33 mouse cellular contexts compared by ENCODE assay signal in genomic region chr1:120510311-120510710, GRCm38 (mm10). TPM values are rescaled to one million over a fixed set of nuclear protein-coding genes. Genes with fewer than 3 reads are reported as not detected.
"Had no signal": no experiment of that assay in that cellular context is flagged by ENCODE, and none has a peak within 500 bp of the region (broad histone marks: within the 10 kb centered on the region; RNA-seq: fewer than 3 reads in every experiment).

No protein-coding gene starts in this region.

- H3K9me3 ChIP-seq: embryonic facial prominence, embryonic 12.5 days; embryonic facial prominence, embryonic 13.5 days; embryonic facial prominence, embryonic 15.5 days; forebrain, embryonic 10.5 days; forebrain, embryonic 12.5 days; forebrain, embryonic 13.5 days; forebrain, embryonic 15.5 days; heart, embryonic 10.5 days had no signal

- H3K4me1 ChIP-seq: embryonic facial prominence, embryonic 12.5 days; embryonic facial prominence, embryonic 13.5 days; embryonic facial prominence, embryonic 15.5 days; forebrain, embryonic 10.5 days; forebrain, embryonic 12.5 days; forebrain, embryonic 13.5 days; forebrain, embryonic 15.5 days; heart, embryonic 10.5 days; heart, embryonic 12.5 days had no signal

- ATAC-seq: forebrain, embryonic 13.5 days; forebrain, embryonic 14.5 days; forebrain, embryonic 15.5 days; forebrain, embryonic 16.5 days; forebrain, postnatal 0 days had no signal

- DNase-seq: cerebellum, adult 8-10 months; cerebellum, adult 9-10 months; cerebellum, adult 9-11 months; cerebellum, postnatal 10 days; cerebellum, postnatal 14 days; cerebellum, postnatal 25 days; cerebellum, postnatal 36 days; forebrain, postnatal 0 days; gastrocnemius, adult 2 months; gastrocnemius, postnatal 10 days; gastrocnemius, postnatal 14 days; gastrocnemius, postnatal 36 days; heart, adult 11 months; heart, adult 18-20 months; heart, adult 2 months had no signal

- H3K36me3 ChIP-seq: embryonic facial prominence, embryonic 12.5 days; embryonic facial prominence, embryonic 13.5 days; embryonic facial prominence, embryonic 15.5 days; forebrain, embryonic 10.5 days; forebrain, embryonic 12.5 days; forebrain, embryonic 15.5 days; heart, embryonic 10.5 days; heart, embryonic 12.5 days had no signal

- H3K4me2 ChIP-seq: embryonic facial prominence, embryonic 12.5 days; embryonic facial prominence, embryonic 13.5 days; embryonic facial prominence, embryonic 15.5 days; forebrain, embryonic 12.5 days; forebrain, embryonic 13.5 days; forebrain, embryonic 15.5 days; heart, embryonic 11.5 days; heart, embryonic 12.5 days had no signal

- H3K27ac ChIP-seq: embryonic facial prominence, embryonic 12.5 days; embryonic facial prominence, embryonic 13.5 days; embryonic facial prominence, embryonic 15.5 days; forebrain, embryonic 10.5 days; forebrain, embryonic 12.5 days; forebrain, embryonic 13.5 days; forebrain, embryonic 15.5 days; gastrocnemius, adult 2 months; heart, adult 2 months; heart, embryonic 10.5 days had no signal

- H3K4me3 ChIP-seq: embryonic facial prominence, embryonic 12.5 days; embryonic facial prominence, embryonic 13.5 days; embryonic facial prominence, embryonic 15.5 days; erythroblast, embryonic 14.5 days; forebrain, embryonic 10.5 days; forebrain, embryonic 12.5 days; forebrain, embryonic 13.5 days; forebrain, embryonic 15.5 days; gastrocnemius, adult 2 months; heart, adult 2 months; heart, embryonic 10.5 days; heart, embryonic 12.5 days had no signal

- H3K27me3 ChIP-seq: embryonic facial prominence, embryonic 12.5 days; embryonic facial prominence, embryonic 13.5 days; embryonic facial prominence, embryonic 15.5 days; forebrain, embryonic 12.5 days; forebrain, embryonic 13.5 days; forebrain, embryonic 15.5 days; heart, embryonic 12.5 days had no signal

- H3K9ac ChIP-seq: embryonic facial prominence, embryonic 12.5 days; embryonic facial prominence, embryonic 13.5 days; embryonic facial prominence, embryonic 15.5 days; forebrain, embryonic 12.5 days; forebrain, embryonic 13.5 days; forebrain, embryonic 15.5 days; forebrain, postnatal 0 days; heart, embryonic 12.5 days had no signal

RNA-seq across cellular contexts. Expression of gene Marco, which starts 5.5 kb away (rescaled TPM):
- total RNA-seq: forebrain, postnatal 0 days; gastrocnemius, adult 18-20 months; gastrocnemius, adult 2 months; gastrocnemius, adult 8-10 months; gastrocnemius, postnatal 14 days had no signal
- polyA plus RNA-seq: cortical plate, adult 2 months; embryonic facial prominence, embryonic 13.5 days; embryonic facial prominence, embryonic 14.5 days; embryonic facial prominence, embryonic 15.5 days; forebrain, embryonic 10.5 days; forebrain, embryonic 13.5 days; forebrain, embryonic 14.5 days; forebrain, postnatal 0 days; frontal cortex, adult 2 months; heart, embryonic 10.5 days; heart, embryonic 11.5 days; heart, embryonic 12.5 days had no signal
